Mouse (Mus musculus) gastrocnemius, postnatal 14 days (tissue): Measurements from ENCODE around the gene Slc39a3. TPM values are rescaled to one million over a fixed set of nuclear protein-coding genes. Genes with fewer than 3 reads are reported as not detected.
"Not testable (repeated sequence)": the region's sequence is repeated elsewhere in the genome, so short reads cannot be mapped to it uniquely, and the experiment has no call there.

Experiments used
- DNase-seq: peaks from one replicate; pipeline ENCODE4 v3.0.0; 2021; ENCODE audit warnings: mixed read lengths
- intact Hi-C: fragments of 180-260 bp; cut with DNase I; formaldehyde crosslinking; loops from one replicate; pipeline ENCODE4 v1.15.1; 2025; ENCODE audit warnings: low total_unique reads
- total RNA-seq, 2 experiments: library from RNA; stranded (reverse); gene quantifications; 2 replicates each; pipeline ENCODE4 v1.2.3; 2021

Gene Slc39a3
- total RNA-seq, 2 experiments from 2014 or later = 11.3 to 11.9 TPM

GRCm38 (mm10) chr10:80990406-80990805 is 46.8 kb downstream of the Slc39a3 start:
- intact Hi-C loops = loop anchor here (10.0 kb wide), 1 partner anchor 186 kb away; the partner anchor contains the start of gene Amh
- no peak for DNase-seq

- intact Hi-C loops = loop anchor here (10.0 kb wide), 1 partner anchor 185 kb away; the partner anchor contains the start of gene Amh
- not testable (repeated sequence) for DNase-seq
Measured at GRCm38 (mm10) chr10:80989854-80990253, 47.4 kb downstream of the Slc39a3 start.

GRCm38 (mm10) chr10:80989446-80989845 is 47.8 kb downstream of the Slc39a3 start:
- DNase-seq = no peak
- intact Hi-C loops = no loop called here

GRCm38 (mm10) chr10:80987709-80988441 is 49.4 kb downstream of the Slc39a3 start:
- peak; percentile 90 for DNase-seq
- intact Hi-C loops = loop anchor here (1.0 kb wide), 1 partner anchor 59 kb away; no protein-coding TSS in a partner anchor

- peak; percentile 40 for DNase-seq
- intact Hi-C loops = no loop called here
Measured at GRCm38 (mm10) chr10:80986754-80987153, 50.5 kb downstream of the Slc39a3 start.

- DNase-seq = no peak
- intact Hi-C loops = no loop called here
Measured at GRCm38 (mm10) chr10:80985970-80986701, 51.1 kb downstream of the Slc39a3 start.

- DNase-seq = peak; percentile 67
- intact Hi-C loops = no loop called here
Measured at GRCm38 (mm10) chr10:80985241-80985969, 51.8 kb downstream of the Slc39a3 start.

- intact Hi-C loops = no loop called here
- DNase-seq = no peak
Measured at GRCm38 (mm10) chr10:80984223-80984622, 53.0 kb downstream of the Slc39a3 start.

GRCm38 (mm10) chr10:80982381-80982780 is 54.8 kb downstream of the Slc39a3 start:
- intact Hi-C loops = no loop called here
- DNase-seq = no peak

- intact Hi-C loops = no loop called here
- no peak for DNase-seq
Measured at GRCm38 (mm10) chr10:80981564-80982112, 55.6 kb downstream of the Slc39a3 start.

Other genes starting within 250 kb of the Slc39a3 start
- gene Sf3a2, start 239.2 kb downstream of the Slc39a3 start, total RNA-seq = 10 to 100 TPM; 23.6 to 30.0 TPM
- 10 to 100 TPM; 21.4 to 23.1 TPM for gene Plekhj1, start 238.8 kb downstream of the Slc39a3 start, total RNA-seq
- gene Amh, start 232.2 kb downstream of the Slc39a3 start, total RNA-seq = under 1 TPM in 1 of 2 experiments, not detected in 1; 0.25 TPM
- 100 to 1,000 TPM; 345 to 379 TPM for gene Jsrp1, start 223.9 kb downstream of the Slc39a3 start, total RNA-seq
- 100 to 1,000 TPM; 787 to 812 TPM for gene Oaz1, start 210.8 kb downstream of the Slc39a3 start, total RNA-seq
- gene Lingo3, start 193.4 kb downstream of the Slc39a3 start, total RNA-seq = 10 to 100 TPM; 11.3 to 24.5 TPM
- gene Lsm7, start 182.2 kb downstream of the Slc39a3 start, total RNA-seq = 10 to 100 TPM; 24.5 to 27.7 TPM
- 10 to 100 TPM; 24.0 to 28.1 TPM for gene Sppl2b, start 182.2 kb downstream of the Slc39a3 start, total RNA-seq
- gene Tmprss9, start 165.6 kb downstream of the Slc39a3 start, total RNA-seq = under 1 TPM in 1 of 2 experiments, not detected in 1; 0.06 TPM
- gene Timm13, start 136.5 kb downstream of the Slc39a3 start, total RNA-seq = 100 to 1,000 TPM; 114 to 125 TPM
- 10 to 100 TPM in 1 of 2 experiments, 1 to 10 TPM in 1; 9.4 to 14.3 TPM for gene Lmnb2, start 119.2 kb downstream of the Slc39a3 start, total RNA-seq
- gene Gadd45b, start 107.4 kb downstream of the Slc39a3 start, total RNA-seq = 10 to 100 TPM; 21.5 to 28.7 TPM
- 1 to 10 TPM in 1 of 2 experiments, under 1 TPM in 1; 0.44 to 1.1 TPM for gene Gng7, start 22.5 kb downstream of the Slc39a3 start, total RNA-seq
- gene Diras1, start 11.8 kb downstream of the Slc39a3 start, total RNA-seq = under 1 TPM; 0.24 to 0.72 TPM
- 10 to 100 TPM; 78.6 to 79.9 TPM for gene Sgta, start 22.8 kb upstream of the Slc39a3 start, total RNA-seq
- gene Thop1, start 32.6 kb upstream of the Slc39a3 start, total RNA-seq = 10 to 100 TPM; 22.4 to 23.0 TPM
- gene Creb3l3, start 61.4 kb upstream of the Slc39a3 start, total RNA-seq = 1 to 10 TPM in 1 of 2 experiments, under 1 TPM in 1; 0.53 to 1.1 TPM
- 100 to 1,000 TPM; 163 to 171 TPM for gene Map2k2, start 68.5 kb upstream of the Slc39a3 start, total RNA-seq
- gene Zbtb7a, start 97.8 kb upstream of the Slc39a3 start, total RNA-seq = 10 to 100 TPM; 28.2 to 30.1 TPM
- 10 to 100 TPM; 12.3 to 12.8 TPM for gene Pias4, start 130.5 kb upstream of the Slc39a3 start, total RNA-seq
- gene Eef2, start 139.2 kb upstream of the Slc39a3 start, total RNA-seq = 100 to 1,000 TPM; 892 to 898 TPM
- 10 to 100 TPM; 21.2 to 24.8 TPM for gene Dapk3, start 145.6 kb upstream of the Slc39a3 start, total RNA-seq
- not detected for gene 4930442H23Rik, start 146.4 kb upstream of the Slc39a3 start, total RNA-seq
- gene Nmrk2, start 164.6 kb upstream of the Slc39a3 start, total RNA-seq = 1 to 10 TPM; 1.8 to 5.5 TPM
- gene Atcay, start 193.4 kb upstream of the Slc39a3 start, total RNA-seq = under 1 TPM in 1 of 2 experiments, not detected in 1; 0.06 TPM
- 1 to 10 TPM; 1.7 to 2.5 TPM for gene Zfr2, start 195.7 kb upstream of the Slc39a3 start, total RNA-seq
- gene Matk, start 215.5 kb upstream of the Slc39a3 start, total RNA-seq = under 1 TPM; 0.33 to 0.57 TPM
- gene Mrpl54, start 229.5 kb upstream of the Slc39a3 start, total RNA-seq = 10 to 100 TPM; 93.1 to 99.9 TPM
- 10 to 100 TPM; 62.8 to 71.1 TPM for gene Apba3, start 229.5 kb upstream of the Slc39a3 start, total RNA-seq